ENCODE assay signal across 28 mouse cellular contexts in genomic region chr6:113505689-113506088, GRCm38 (mm10). TPM values are rescaled to one million over a fixed set of nuclear protein-coding genes. Genes with fewer than 3 reads are reported as not detected.
"Had no signal": no experiment of that assay in that cellular context is flagged by ENCODE, and none has a peak within 500 bp of the region (broad histone marks: within the 10 kb centered on the region; RNA-seq: fewer than 3 reads in every experiment).

No protein-coding gene starts in this region.

- DNase-seq: cerebellum, adult 2 months; cerebellum, adult 8-10 months; cerebellum, adult 9-10 months; cerebellum, adult 9-11 months; cerebellum, postnatal 10 days; cerebellum, postnatal 14 days; cerebellum, postnatal 25 days; cerebellum, postnatal 36 days; embryo, embryonic 11 days; forebrain, postnatal 0 days; gastrocnemius, adult 2 months; gastrocnemius, postnatal 10 days; gastrocnemius, postnatal 14 days; gastrocnemius, postnatal 25 days; gastrocnemius, postnatal 36 days; heart, adult 11 months; heart, adult 18-20 months; heart, adult 2 months had no signal

- H3K27ac ChIP-seq: embryonic facial prominence, embryonic 10.5 days; embryonic facial prominence, embryonic 12.5 days; embryonic facial prominence, embryonic 13.5 days; embryonic facial prominence, embryonic 15.5 days; forebrain, embryonic 10.5 days; forebrain, embryonic 12.5 days; forebrain, embryonic 13.5 days; forebrain, embryonic 15.5 days; gastrocnemius, adult 2 months; heart, adult 2 months had no signal

- H3K27me3 ChIP-seq: forebrain, embryonic 15.5 days had no signal

- H3K4me3 ChIP-seq: embryonic facial prominence, embryonic 10.5 days; embryonic facial prominence, embryonic 12.5 days; embryonic facial prominence, embryonic 13.5 days; embryonic facial prominence, embryonic 15.5 days; erythroblast, embryonic 14.5 days; forebrain, embryonic 10.5 days; forebrain, embryonic 12.5 days; forebrain, embryonic 13.5 days; forebrain, embryonic 15.5 days; gastrocnemius, adult 2 months; heart, adult 2 months had no signal

- H3K4me2 ChIP-seq: embryonic facial prominence, embryonic 12.5 days; embryonic facial prominence, embryonic 13.5 days; embryonic facial prominence, embryonic 15.5 days; forebrain, embryonic 12.5 days; forebrain, embryonic 13.5 days; forebrain, embryonic 15.5 days had no signal

- H3K4me1 ChIP-seq: embryonic facial prominence, embryonic 12.5 days had no signal

- H3K36me3 ChIP-seq: embryonic facial prominence, embryonic 10.5 days; embryonic facial prominence, embryonic 12.5 days; embryonic facial prominence, embryonic 13.5 days; embryonic facial prominence, embryonic 15.5 days; forebrain, embryonic 10.5 days; forebrain, embryonic 12.5 days; forebrain, embryonic 15.5 days had no signal

RNA-seq across cellular contexts. Expression of gene Prrt3, which starts 4.0 kb away (rescaled TPM):
- polyA plus RNA-seq: erythroblast, embryonic 14.5 days; gonadal fat pad, adult 2 months; heart, adult 2 months had no signal

RNA-seq across cellular contexts. Expression of gene Il17rc, which starts 34.5 kb away (rescaled TPM):
- polyA plus RNA-seq: erythroblast, embryonic 14.5 days had no signal
